Mouse (Mus musculus): ENCODE measurements at regions not wholly inside any gene's neighbourhood (a gene's known extent, or its start where the extent isn't known, plus 50 kb on each side); places are given as distances from the start of the nearest gene placed in this dataset.

- no peak for DNase-seq (ENCODE audit: low spot score)
Measured at GRCm38 (mm10) chr14:24731872-24732525, 245.1 kb downstream of the Rps24 start.

- DNase-seq (ENCODE audit: low spot score): no peak
Measured at GRCm38 (mm10) chr14:24733326-24733725, 246.4 kb downstream of the Rps24 start.

- no peak for DNase-seq (ENCODE audit: low spot score)
Measured at GRCm38 (mm10) chr14:24738869-24739268, 251.9 kb downstream of the Rps24 start.

GRCm38 (mm10) chr14:24744451-24744850 is 257.5 kb downstream of the Rps24 start:
- DNase-seq (ENCODE audit: low spot score): no peak

- peak; percentile 7 for DNase-seq (ENCODE audit: low spot score)
Measured at GRCm38 (mm10) chr14:24745730-24746129, 258.8 kb downstream of the Rps24 start.

- DNase-seq (ENCODE audit: low spot score): no peak
Measured at GRCm38 (mm10) chr14:24747471-24747795, 260.5 kb downstream of the Rps24 start.

GRCm38 (mm10) chr14:24747796-24748496 is 261.0 kb downstream of the Rps24 start:
- peak; percentile 39 for DNase-seq (ENCODE audit: low spot score)

GRCm38 (mm10) chr14:24748497-24748862 is 261.6 kb downstream of the Rps24 start:
- no peak for DNase-seq (ENCODE audit: low spot score)

GRCm38 (mm10) chr14:24749313-24749712 is 262.4 kb downstream of the Rps24 start:
- no peak for DNase-seq (ENCODE audit: low spot score)

- no peak for DNase-seq (ENCODE audit: low spot score)
Measured at GRCm38 (mm10) chr14:24751227-24751626, 264.3 kb downstream of the Rps24 start.

- DNase-seq (ENCODE audit: low spot score): no peak
Measured at GRCm38 (mm10) chr14:24754753-24755152, 267.8 kb downstream of the Rps24 start.

- no peak for DNase-seq (ENCODE audit: low spot score)
Measured at GRCm38 (mm10) chr14:24755426-24756117, 268.6 kb downstream of the Rps24 start.

GRCm38 (mm10) chr14:24757302-24757701 is 270.4 kb downstream of the Rps24 start:
- DNase-seq (ENCODE audit: low spot score): no peak

GRCm38 (mm10) chr14:24757843-24758242 is 270.9 kb downstream of the Rps24 start:
- DNase-seq (ENCODE audit: low spot score): no peak

GRCm38 (mm10) chr14:24760926-24761325 is 274.0 kb downstream of the Rps24 start:
- no peak for DNase-seq (ENCODE audit: low spot score)

GRCm38 (mm10) chr14:24762468-24763274 is 275.7 kb downstream of the Rps24 start:
- no peak for DNase-seq (ENCODE audit: low spot score)

- DNase-seq (ENCODE audit: low spot score): no peak
Measured at GRCm38 (mm10) chr14:24763275-24763812, 276.4 kb downstream of the Rps24 start.

- DNase-seq (ENCODE audit: low spot score): no peak
Measured at GRCm38 (mm10) chr14:24763845-24764244, 276.9 kb downstream of the Rps24 start.

- DNase-seq (ENCODE audit: low spot score): no peak
Measured at GRCm38 (mm10) chr14:24766260-24766659, 279.3 kb downstream of the Rps24 start.

- DNase-seq (ENCODE audit: low spot score): no peak
Measured at GRCm38 (mm10) chr14:24766690-24767089, 279.8 kb downstream of the Rps24 start.

GRCm38 (mm10) chr14:24767316-24767715 is 280.4 kb downstream of the Rps24 start:
- no peak for DNase-seq (ENCODE audit: low spot score)

- DNase-seq (ENCODE audit: low spot score): no peak
Measured at GRCm38 (mm10) chr14:24767964-24768363, 281.0 kb downstream of the Rps24 start.
